25 mouse cellular contexts compared by ENCODE assay signal in genomic region chr1:89563399-89563798, GRCm38 (mm10).
DNase-seq lines count a peak whose midpoint lies in the region; ATAC-seq and TF ChIP-seq lines count a peak whose summit lies in the region.
"Had no signal": no experiment of that assay in that cellular context is flagged by ENCODE, and none has a peak within 500 bp of the region (broad histone marks: within the 10 kb centered on the region; RNA-seq: fewer than 3 reads in every experiment).

No protein-coding gene starts in this region.

- no peak for TF ChIP-seq POLR2A in lung, adult 2 months (IDR thresholded peaks at IDR 0.05; ENCODE audit: borderline replicate concordance, extremely low read depth, low read depth, low read length)

- 57% methylated on average over 4 of the region's 4 CpGs for WGBS in lung, adult 2 months

- peak; percentile 54 for DNase-seq in lung, postnatal 36 days
- no peak for DNase-seq in lung, adult 2 months
- no peak for DNase-seq in kidney, adult 11 months
- DNase-seq in cerebellum, postnatal 25 days = no peak
- DNase-seq: adrenal gland, adult 2 months; adrenal gland, postnatal 36 days; cerebellum, adult 11 months; cerebellum, adult 9-10 months; forebrain, postnatal 0 days; gastrocnemius, postnatal 10 days; heart, postnatal 4 days; kidney, postnatal 36 days; liver, embryonic 13.5 days; retina, postnatal 1 day; right cerebral cortex, postnatal 25 days had no signal

- no peak for TF ChIP-seq CTCF in lung, adult 2 months (IDR thresholded peaks at IDR 0.05; ENCODE audit: insufficient read depth, low read length)

- peaks cover 13% of the 10 kb centered on the region for H3K4me1 ChIP-seq in lung, adult 2 months (ENCODE audit: control insufficient read depth, insufficient read depth, low read length)

- H3K4me3 ChIP-seq in lung, adult 2 months (replicated peaks; ENCODE audit: extremely low read depth, low read depth, low read length) = no peak overlapping the region
- H3K4me3 ChIP-seq: embryonic facial prominence, embryonic 15.5 days; forebrain, embryonic 12.5 days; layer of hippocampus, adult 2 months; limb, embryonic 13.5 days; liver, embryonic 13.5 days; midbrain, embryonic 12.5 days; stomach, embryonic 15.5 days had no signal

- ATAC-seq in common myeloid progenitor, adult 5-6 weeks (replicated peaks; ENCODE audit: low read depth, poor library complexity, severe bottlenecking) = peak; percentile 72
- peak; percentile 98 for ATAC-seq in megakaryocyte progenitor cell, adult 5-6 weeks (replicated peaks; ENCODE audit: poor library complexity)
- ATAC-seq: activated CD4-positive, CD25-positive, alpha-beta regulatory T cell, adult 4 months; forebrain, postnatal 0 days; hindbrain, embryonic 16.5 days had no signal
